Mouse (Mus musculus) limb, embryonic 14.5 days (tissue): ENCODE results near the gene Fuca2. TPM values are rescaled to one million over a fixed set of nuclear protein-coding genes. Genes with fewer than 3 reads are reported as not detected.
A peak's percentile ranks its signal among the peaks of the same experiment; 100 is the strongest.

Source experiments
- ATAC-seq: fragments of 200-750 bp; cut with Nextera tagmentation; 2 replicates; pipeline ENCODE4 v1.8.0; 2017; ENCODE audit warnings: low read depth, moderate number of reproducible peaks, moderate TSS enrichment; ENCODE audit not compliant: low FRiP score
- DNase-seq: peaks from one replicate; pipeline ENCODE4 v3.0.0-alpha.2; 2015; ENCODE audit warnings: low spot score
- H3K27ac ChIP-seq: fragments of 300-500 bp; sonication (generic); replicated peaks from 2 replicates; pipeline ENCODE4 v1.5.1; 2014; ENCODE audit warnings: low read depth, mild to moderate bottlenecking, low read length, moderate library complexity, mixed read lengths
- H3K27me3 ChIP-seq: fragments of 300-500 bp; sonication (generic); 2 replicates; pipeline ENCODE4 v1.6.1; 2014; ENCODE audit warnings: low read length, mixed read lengths; ENCODE audit not compliant: control insufficient read depth, insufficient read depth
- H3K36me3 ChIP-seq: fragments of 300-500 bp; sonication (generic); 2 replicates; pipeline ENCODE4 v1.6.1; 2014; ENCODE audit warnings: mild to moderate bottlenecking, low read length, moderate library complexity, mixed read lengths; ENCODE audit not compliant: control insufficient read depth, insufficient read depth
- H3K4me1 ChIP-seq: fragments of 300-500 bp; sonication (generic); 2 replicates; pipeline ENCODE4 v1.6.1; 2014; ENCODE audit warnings: antibody characterized with exemption, low read length, mixed read lengths; ENCODE audit not compliant: control insufficient read depth, insufficient read depth
- H3K4me2 ChIP-seq: fragments of 300-500 bp; sonication (generic); replicated peaks from 2 replicates; pipeline ENCODE4 v1.6.1; 2014; ENCODE audit warnings: low read depth, mild to moderate bottlenecking, low read length, moderate library complexity; ENCODE audit not compliant: severe bottlenecking
- H3K4me3 ChIP-seq: fragments of 300-500 bp; sonication (generic); replicated peaks from 2 replicates; pipeline ENCODE4 v1.5.1; 2014; ENCODE audit warnings: low read length
- H3K9ac ChIP-seq: fragments of 300-500 bp; sonication (generic); 2 replicates; pipeline ENCODE4 v1.6.1; 2014; ENCODE audit warnings: mild to moderate bottlenecking, low read depth, low read length, moderate library complexity; ENCODE audit not compliant: severe bottlenecking
- H3K9me3 ChIP-seq: fragments of 300-500 bp; sonication (generic); 2 replicates; pipeline ENCODE4 v1.6.1; 2016; ENCODE audit warnings: low read length; ENCODE audit not compliant: control insufficient read depth
- POLR2A ChIP-seq: fragments of 200-500 bp; IDR thresholded peaks from 2 replicates; pipeline ENCODE4 v1.8.0; 2012; ENCODE audit warnings: inconsistent platforms, mild to moderate bottlenecking, moderate library complexity, borderline replicate concordance; ENCODE audit not compliant: insufficient read depth, insufficient read length; ENCODE audit errors: extremely low read depth
- WGBS: fragments of 180-500 bp; shearing (Covaris S2); extraction: QIAGEN DNeasy Blood & Tissue Kit; methylation state at CpG from one replicate; pipeline ENCODE4 v1.1.7; 2014; 5-methylcytosine and 5-hydroxymethylcytosine counted together
- polyA plus RNA-seq, 2 experiments: library from polyadenylated mRNA; depleted of rRNA in 1 of 2; stranded (reverse) in 1 of 2; unstranded in 1 of 2; fragments of >200 nt; fragmentation: Nextera tagmentation in 1 of 2; extraction: Ambion mirVana in 1 of 2; gene quantifications; 2 replicates each; pipeline versions ENCODE4 v1.2.1 to v1.2.3; 2012 to 2014

Gene Fuca2
- polyA plus RNA-seq, 2 experiments, result 33.1 to 55.8 TPM

DNA sequence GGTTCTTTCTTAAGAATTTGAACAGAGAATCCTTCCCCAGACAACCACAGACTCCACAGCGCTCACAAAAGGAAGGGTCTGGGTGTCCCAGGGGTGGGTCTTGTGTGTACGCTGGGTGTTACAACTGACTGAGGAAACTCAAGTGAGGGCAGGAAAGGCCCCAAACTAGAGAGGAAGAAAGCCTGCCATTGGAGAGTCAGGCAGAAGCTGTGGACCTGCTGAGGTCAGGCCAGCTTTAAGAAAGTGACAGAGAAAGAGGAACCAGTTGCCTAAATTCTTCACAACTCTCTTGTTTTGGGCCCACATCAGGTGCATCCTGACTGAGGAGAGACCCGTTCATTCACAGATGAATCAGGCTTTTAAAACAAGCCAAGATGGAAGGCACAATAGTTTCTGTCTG is 29.1 kb upstream of the Fuca2 start:
- H3K27ac ChIP-seq, result no peak overlapping the region
- WGBS, result 94% methylated on average over 3 of the region's 3 CpGs
- ATAC-seq, result no peak
- TF ChIP-seq POLR2A, result no peak
- H3K27me3 ChIP-seq, result peaks cover 23% of the 10 kb centered on the region; the same call in 1 of the 2 replicates
- H3K36me3 ChIP-seq, result no peaks in the 10 kb centered on the region
- no peak for DNase-seq
- no peak overlapping the region for H3K4me2 ChIP-seq
- H3K9ac ChIP-seq, result no peak overlapping the region
- no peaks in the 10 kb centered on the region for H3K9me3 ChIP-seq
- no peak overlapping the region for H3K4me3 ChIP-seq
- H3K4me1 ChIP-seq, result no peaks in the 10 kb centered on the region; the same call in 1 of the 2 replicates

DNA sequence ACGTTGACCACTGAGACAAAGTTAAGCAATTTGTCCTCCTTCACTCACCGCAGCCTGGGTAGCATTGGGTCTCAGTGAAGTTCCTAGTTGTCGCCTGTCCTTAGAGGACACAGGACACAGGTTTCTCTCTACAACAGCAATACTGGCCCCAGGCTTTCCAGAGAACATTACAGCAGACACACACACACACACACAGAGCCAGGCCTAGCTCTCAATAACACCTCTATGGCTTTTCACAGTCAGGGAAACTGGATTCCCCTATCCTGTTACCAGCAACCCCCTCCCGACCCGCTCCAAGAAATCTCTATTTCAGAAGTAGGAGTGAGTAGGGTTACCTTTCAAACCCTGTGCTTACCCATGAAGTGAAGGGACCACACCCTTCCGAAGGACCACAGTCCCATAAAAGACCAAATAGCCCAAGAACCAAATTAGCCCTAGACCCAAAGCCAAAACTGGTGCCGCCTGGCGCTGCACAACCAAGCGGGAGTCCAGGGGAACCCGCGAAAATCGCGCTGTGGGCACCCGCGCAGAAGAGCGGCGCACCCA is 26.0 kb upstream of the Fuca2 start:
- H3K9me3 ChIP-seq, result no peaks in the 10 kb centered on the region
- peak overlapping the region; percentile 66 for H3K9ac ChIP-seq
- no peak for DNase-seq
- H3K4me2 ChIP-seq, result peak overlapping the region; percentile 94
- peaks cover 28% of the 10 kb centered on the region; the same call in 1 of the 2 replicates for H3K27me3 ChIP-seq
- no peak for TF ChIP-seq POLR2A
- H3K4me1 ChIP-seq, result no peaks in the 10 kb centered on the region; the same call in 1 of the 2 replicates
- peak; percentile 37; the same call in 1 of the 2 replicates for ATAC-seq
- H3K4me3 ChIP-seq, result peak overlapping the region; percentile 55
- H3K36me3 ChIP-seq, result no peaks in the 10 kb centered on the region
- H3K27ac ChIP-seq, result no peak overlapping the region
- whole genome bisulfite sequencing, result 16% methylated on average over 14 of the region's 17 CpGs

DNA sequence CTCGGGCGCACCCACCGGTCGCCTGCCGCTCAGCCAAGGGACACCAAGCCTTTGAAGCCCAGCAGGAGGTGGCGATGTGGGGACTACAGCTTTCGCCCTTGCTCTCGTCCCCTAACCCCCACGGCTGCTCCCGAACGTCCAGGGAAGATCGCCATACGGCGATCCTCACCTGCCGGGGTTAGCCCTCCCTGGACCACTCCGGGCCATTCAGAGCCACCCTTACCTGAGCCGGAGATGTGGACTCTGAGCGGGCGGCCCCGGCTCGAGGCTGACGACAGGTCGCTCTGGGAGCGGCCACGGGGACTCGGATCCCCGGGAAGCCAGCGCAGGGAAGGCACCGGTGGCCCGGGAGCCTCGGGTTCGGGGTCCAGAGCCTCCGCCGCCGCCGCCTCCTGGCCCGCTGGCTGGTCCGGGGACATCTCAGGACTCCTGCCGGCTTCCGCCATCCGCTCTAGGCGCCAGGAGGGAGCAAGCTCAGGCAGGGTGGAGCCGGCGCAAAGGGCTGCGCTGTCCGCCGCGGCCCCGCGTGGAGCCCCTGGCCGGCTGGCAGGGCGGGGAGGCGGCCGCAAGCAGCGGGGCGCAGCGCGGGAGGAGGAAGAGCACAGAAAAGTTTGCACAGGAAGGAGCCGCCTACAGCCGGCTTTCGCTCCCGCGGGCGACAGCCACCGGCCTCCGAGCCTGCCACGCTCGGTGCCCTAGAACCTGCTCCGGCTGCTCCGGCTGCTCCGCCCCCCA is 25.3 kb upstream of the Fuca2 start, which contains the start of gene Phactr2:
Gene Phactr2, minus strand, starts transcription at position 580 of the 735 bp plus-strand sequence.
- Histone ChIP-seq H3K9me3 (no peaks in the 10 kb centered on the region), H3K4me3 (peak within 1 kb of the TSS; percentile 55), H3K4me1 (no peaks in the 10 kb centered on the region; the same call in 1 of the 2 replicates), H3K4me2 (peak within 1 kb of the TSS; percentile 94), H3K27ac (no peak within 1 kb of the TSS), H3K27me3 (peaks cover 28% of the 10 kb centered on the region; the same call in 1 of the 2 replicates), H3K36me3 (no peaks in the 10 kb centered on the region), H3K9ac (peak within 1 kb of the TSS; percentile 66)
- peak; percentile 62 for ATAC-seq
- DNase-seq, result peak; percentile 35
- WGBS, result under 1% methylated on average over 44 of the region's 71 CpGs
- no peak for TF ChIP-seq POLR2A

DNA sequence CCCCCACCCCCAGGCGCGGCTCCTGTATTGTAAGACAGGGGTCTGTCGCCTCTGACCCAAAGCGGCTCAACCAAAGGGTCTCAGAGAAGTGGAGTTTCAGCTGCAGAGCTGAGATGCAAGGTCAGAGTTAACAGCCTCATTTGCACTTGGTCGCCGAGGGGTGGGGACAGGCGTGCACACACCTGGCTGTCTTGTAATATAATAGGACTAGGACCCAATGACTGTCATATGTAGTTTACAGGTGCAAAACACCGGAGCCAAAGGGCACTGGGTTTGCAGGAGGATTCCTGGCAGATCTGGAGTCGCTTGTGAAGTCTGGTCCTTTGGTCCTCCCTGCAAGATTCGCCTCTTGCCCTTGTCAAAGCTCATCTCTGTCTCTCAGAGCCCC is 24.8 kb upstream of the Fuca2 start:
- 3% methylated on average over 10 of the region's 10 CpGs for WGBS
- Histone ChIP-seq H3K4me1 (no peaks in the 10 kb centered on the region; the same call in 1 of the 2 replicates), H3K4me2 (peak overlapping the region; percentile 94), H3K4me3 (peak overlapping the region; percentile 55), H3K9ac (peak overlapping the region; percentile 66), H3K27me3 (peaks cover 28% of the 10 kb centered on the region; the same call in 1 of the 2 replicates), H3K9me3 (no peaks in the 10 kb centered on the region), H3K36me3 (no peaks in the 10 kb centered on the region), H3K27ac (no peak overlapping the region)
- no peak for TF ChIP-seq POLR2A
- no peak for DNase-seq
- no peak for ATAC-seq

DNA sequence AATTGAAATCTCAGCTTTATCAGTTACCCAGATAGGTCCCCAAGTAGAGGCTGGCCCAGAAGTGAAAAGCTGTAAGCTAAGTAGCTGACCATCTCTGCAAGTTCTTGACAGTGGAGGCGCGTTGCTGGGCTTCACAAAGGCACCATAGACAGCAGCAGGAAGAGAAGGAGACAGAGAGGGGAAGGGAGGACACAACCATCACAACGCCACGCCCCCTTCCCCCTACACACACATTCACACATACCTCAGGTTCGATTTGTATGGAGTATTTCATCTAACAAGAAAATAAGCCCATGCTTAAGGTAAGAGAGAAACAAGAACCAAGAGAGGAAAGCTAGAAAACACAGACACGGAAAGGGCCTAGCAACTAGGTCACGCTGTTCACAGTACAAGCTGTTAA is 24.2 kb upstream of the Fuca2 start:
- Histone ChIP-seq H3K36me3 (no peaks in the 10 kb centered on the region), H3K27me3 (peaks cover 28% of the 10 kb centered on the region; the same call in 1 of the 2 replicates), H3K4me1 (no peaks in the 10 kb centered on the region; the same call in 1 of the 2 replicates), H3K4me2 (no peak overlapping the region), H3K9me3 (no peaks in the 10 kb centered on the region), H3K27ac (no peak overlapping the region), H3K9ac (no peak overlapping the region), H3K4me3 (peak overlapping the region; percentile 55; the same call in 1 of the 2 replicates)
- DNase-seq (no peak), ATAC-seq (no peak)
- 28% methylated on average over 7 of the region's 7 CpGs for WGBS
- no peak for TF ChIP-seq POLR2A
